Mouse (Mus musculus) right cerebral cortex, postnatal 14 days (tissue): Measurements from ENCODE around the gene Anpep.
"Not testable (repeated sequence)": the region's sequence is repeated elsewhere in the genome, so short reads cannot be mapped to it uniquely, and the experiment has no call there.

ENCODE experiments used
- DNase-seq: peaks from one replicate; pipeline ENCODE4 v3.0.0; 2022

The Anpep gene

DNA sequence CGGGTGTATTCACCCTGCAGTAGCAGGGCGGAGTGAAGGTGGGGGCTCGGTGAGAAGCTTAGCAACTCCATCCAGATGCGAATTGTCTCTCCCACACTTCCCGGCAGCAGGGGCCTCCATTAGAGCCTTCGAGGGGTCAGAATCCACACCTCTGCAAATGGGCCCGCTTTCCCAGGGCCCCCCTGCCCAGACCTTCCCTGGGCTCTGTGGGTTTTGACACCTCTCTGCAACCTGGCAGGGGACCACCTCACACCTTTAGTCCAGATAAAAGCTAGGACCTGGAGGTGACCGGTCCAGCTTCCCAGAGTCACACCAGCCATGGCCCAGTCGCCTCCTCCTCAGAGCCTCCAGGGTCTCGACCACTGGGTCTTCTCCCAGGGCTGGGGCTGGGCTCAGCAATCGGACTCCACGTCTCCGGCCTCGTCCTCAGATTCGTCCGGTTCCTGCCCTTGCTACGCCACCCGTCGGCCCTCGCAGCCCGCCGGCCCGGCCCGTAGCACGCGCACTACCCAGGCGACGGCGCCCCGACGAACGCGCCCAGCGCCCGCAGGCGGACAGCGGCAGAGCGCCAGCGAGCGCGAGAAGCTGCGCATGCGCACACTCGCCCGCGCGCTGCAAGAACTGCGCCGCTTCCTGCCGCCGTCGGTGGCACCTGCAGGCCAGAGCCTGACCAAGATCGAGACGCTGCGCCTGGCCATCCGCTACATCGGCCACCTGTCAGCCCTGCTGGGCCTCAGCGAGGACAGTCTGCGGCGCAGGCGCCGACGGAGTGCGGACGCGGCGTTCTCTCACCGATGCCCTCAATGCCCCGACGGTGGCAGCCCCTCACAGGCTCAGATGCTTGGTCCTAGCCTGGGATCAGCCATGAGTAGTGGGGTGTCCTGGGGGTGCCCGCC is 50.0 kb downstream of the Anpep start, which contains the start of gene Mesp2:
TSS of gene Mesp2 (plus strand) at position 117 of the 896 bp plus-strand sequence.
- DNase-seq, result peak; percentile 78

DNA sequence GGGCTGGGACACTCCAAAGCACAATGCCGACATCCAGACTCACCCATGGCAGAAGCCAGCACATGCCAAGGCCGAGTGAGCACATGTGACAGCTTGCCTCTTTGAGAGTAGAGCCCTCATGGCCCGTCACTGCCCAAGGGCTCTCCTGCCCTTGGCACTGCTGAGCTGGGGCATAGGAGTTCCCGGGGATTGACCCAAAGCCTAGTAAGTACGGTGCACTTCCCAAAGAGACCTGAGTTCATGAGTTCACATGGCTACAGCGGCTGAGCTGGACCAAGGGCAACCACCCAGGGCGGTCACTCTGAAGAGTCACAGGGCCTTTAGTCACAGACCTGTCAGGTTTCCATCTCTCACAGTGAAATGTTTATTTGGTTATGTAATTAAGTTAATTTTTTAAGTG is 52.3 kb downstream of the Anpep start:
- DNase-seq, result no peak

DNA sequence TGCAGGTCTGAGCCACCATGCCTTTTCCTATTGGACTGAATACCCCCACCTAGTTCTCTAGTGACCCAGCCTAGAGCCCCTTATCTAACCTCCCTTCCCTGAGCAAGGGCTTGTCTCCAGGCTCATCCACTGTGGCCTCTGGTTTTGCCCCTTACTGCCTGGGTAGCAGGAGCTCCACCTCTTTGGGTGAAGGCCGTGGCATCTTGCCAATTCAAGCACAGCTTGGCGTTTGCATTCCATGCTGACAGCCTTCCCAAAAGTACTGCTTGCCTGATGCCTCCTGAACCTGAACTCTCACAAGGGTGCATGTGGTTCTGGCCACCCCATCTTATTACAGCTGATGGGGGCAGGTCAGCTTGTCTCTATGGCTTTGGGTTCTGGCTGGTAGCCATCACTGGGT is 57.0 kb downstream of the Anpep start:
- no peak for DNase-seq

DNA sequence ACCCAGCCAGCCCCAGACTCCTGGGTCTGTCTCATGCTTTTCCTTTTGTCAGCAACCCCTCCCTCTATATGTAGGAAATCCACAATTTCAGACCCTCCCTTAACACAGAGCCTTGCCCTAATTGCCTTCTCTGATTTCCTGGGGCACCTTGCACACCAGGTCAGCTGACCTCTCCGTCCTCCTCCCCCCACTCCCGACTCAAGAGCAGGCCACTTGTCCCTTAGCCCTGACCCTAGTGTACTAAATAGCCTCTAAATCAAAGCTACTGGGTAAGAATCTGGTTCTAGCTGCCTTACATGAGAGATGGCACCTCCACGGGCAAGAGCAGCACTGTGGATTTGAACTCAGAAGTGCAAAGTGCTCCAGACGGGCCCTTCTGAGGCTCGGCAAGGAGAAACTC is 58.8 kb downstream of the Anpep start:
- no peak for DNase-seq

DNA sequence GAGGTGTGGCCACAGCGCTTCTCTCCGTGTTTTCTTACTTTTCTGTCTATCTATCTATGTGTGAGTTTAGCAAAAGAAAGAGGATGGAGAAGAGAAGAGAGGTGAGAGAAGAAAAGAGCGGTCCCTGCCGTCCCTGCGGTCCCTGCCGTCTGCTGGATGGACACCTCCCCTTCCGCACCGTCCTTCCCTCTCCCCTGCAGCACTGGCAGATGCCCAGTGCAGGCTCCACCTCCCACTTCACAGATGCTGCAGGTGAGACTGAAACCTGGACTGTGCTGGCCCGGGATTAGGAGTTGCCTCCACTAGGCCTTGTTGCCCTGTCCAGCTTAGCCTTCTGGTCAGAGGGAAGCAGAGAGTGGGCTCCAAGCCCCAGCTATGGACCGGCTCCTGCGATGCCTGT is 59.5 kb downstream of the Anpep start:
- DNase-seq, result no peak

DNA sequence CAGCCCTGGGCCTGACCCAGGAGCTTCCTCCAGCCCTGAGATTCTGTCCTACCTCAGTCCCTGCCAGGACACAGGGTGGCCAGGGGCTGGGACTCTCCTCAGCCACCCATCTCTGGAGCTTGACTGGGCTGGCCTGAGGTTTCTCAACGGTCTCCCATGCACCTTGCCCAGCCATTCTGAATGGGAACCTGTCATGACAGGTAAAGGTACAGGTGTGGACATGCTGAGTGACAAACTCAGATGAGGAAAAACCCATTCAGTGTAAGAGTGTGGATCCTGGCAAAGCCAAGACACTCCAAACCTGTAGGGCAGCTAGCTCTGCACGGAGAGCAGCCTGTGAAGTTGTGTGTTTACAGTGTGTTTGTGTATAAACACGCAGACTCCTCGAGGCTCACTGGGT is 60.5 kb downstream of the Anpep start:
- DNase-seq, result no peak

DNA sequence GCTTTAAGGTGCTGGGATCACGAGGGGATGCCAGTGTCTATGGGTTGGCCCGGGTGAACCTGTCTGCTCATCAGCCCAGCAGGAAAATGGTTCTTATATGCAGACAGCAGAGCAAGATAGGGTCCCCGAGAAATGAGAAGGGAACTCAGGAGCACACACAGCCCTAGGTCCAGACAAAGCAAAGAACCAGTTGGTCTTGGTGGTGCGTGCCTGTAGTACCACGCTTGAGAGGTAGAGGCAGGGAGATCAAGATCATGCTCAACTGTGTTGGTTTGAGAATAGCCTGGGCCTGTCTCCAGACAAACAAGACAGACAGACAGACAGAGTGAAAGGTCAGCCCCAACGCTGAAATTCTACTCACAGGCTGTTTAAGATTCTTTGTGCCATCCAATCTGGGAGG is 61.4 kb downstream of the Anpep start:
- no peak for DNase-seq

DNA sequence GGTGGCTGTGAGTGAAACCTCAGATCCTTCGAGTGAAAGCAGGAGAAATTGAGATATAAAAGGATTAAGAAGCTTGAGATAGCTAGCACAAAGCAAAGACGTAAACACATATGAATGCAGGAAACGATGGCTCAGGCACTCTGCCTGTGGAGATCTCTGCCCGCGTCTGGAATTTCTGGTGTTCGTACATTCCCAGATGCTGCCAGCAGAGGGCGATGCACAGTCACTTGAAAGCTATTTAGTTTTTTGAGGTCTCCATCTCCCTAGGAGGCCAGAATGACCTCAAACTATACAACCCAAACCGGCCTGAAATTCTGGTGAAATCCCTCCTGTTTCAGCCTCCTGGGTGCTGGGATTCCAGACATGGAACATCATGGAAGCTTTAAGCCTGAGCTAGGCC is 61.8 kb downstream of the Anpep start:
- DNase-seq, result peak; percentile 77

DNA sequence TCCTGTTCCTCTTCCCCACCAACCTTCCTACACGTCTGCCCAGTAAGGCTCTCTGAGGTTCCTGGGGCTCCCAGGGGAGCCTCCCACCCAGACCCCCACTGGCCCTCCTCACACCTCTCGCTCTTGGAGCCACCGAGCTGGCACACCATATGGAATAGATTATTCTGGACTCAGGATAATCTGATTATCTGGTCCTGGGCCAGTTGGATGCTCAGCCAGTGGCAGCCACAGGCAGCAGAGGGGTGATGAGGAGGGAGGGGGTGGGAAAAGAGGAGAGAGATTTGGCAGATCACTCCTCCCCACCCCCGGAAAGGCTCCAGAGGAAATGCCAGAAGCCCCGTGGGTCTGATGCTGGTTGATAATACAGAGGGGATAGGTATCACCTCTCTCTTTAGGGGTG is 62.3 kb downstream of the Anpep start:
- no peak for DNase-seq

DNA sequence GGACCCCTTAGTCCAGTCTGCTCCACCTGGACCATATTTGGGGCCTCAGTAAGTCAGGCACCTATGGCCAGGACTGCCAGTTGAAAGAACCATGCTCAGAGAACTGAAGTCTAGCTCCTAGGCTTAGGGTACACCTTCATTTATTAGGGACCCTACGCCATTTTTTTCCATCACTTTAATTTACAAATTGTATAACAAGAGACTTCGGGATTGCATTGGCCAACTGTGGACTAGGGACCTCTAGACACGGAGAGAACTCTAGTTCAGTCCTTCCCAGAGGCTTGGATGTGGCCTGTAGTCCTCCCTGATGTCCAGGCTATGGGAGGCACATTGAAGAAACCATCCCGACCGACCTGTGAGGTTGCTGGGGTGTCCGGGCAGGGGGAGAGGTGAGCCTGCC is 67.2 kb downstream of the Anpep start, which contains the start of gene Mesp1:
TSS of gene Mesp1 (minus strand) at position 101 of the 400 bp plus-strand sequence.
- no peak for DNase-seq

DNA sequence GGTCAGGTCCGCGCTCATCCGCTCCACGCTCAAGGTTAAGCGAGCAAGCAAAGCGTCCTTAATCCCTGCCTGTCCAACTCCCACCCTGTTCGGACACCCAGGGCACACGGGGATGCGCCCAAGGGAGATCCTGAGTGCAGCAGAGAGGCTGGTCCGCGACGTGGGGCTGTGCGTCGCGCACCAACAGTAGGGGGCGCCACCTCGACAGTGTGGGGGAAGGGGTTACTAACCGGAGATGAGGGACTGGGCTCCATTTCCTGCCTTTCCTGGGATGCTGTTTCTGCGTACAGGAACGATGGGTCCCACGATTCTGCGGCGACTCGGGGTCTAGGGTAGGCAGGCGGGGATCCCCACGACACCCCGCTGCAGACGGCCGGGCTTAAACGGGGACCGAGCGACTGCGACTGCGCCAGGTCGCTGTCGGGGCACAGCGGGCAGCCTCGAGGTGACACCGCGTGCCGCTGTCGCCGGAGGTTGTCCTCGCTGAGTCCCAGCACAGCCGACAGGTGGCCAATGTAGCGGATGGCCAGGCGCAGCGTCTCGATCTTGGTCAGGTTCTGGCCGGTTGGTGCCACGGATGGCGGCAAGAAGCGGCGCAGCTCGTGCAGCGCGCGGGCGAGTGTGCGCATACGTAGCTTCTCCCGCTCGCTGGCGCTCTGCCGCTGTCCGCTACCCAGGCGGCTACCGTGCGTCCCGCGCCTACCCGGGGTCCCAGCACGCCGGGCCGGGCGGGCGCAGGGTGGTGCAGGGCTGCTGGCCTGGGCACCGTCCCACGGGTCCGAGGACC is 68.0 kb downstream of the Anpep start:
- peak; percentile 45 for DNase-seq

DNA sequence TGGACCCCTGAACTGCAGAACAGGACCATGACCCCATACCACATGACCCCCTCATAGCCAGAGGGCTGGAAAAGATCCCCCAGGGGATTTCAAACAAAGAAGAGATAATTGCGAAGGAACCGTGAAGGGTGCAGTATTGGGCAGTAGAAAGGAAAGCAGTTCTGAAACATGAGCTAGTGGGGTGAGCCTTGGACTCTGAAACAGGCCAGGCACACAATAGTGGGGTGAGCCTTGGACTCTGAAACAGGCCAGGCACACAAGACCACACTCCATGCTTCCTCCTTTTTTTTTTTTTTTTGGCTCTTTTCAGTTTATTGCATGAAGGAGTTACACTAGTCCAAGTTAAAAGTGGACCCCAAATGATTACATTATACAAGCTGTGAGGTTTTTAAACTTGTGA is 71.0 kb downstream of the Anpep start:
- not testable (repeated sequence) for DNase-seq

DNA sequence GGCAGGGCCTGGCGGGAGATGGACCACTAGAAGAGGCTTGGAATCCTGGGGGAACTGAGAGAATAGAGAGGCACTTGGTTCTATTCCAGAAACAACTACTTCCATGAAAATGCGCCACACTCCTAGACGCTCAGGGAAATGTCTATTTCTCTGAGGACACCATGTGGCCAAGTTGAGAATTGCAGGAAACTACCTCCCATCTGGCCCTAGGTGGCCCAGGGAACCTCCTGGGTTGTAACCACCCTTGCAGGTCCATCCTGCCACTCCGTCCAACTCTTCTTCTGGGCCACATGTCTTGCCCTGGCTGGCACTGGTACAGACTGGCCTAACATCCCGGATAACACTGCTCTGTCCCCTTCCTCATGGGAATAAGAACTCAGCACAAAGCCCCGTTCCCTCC is 74.6 kb downstream of the Anpep start:
- peak; percentile 66 for DNase-seq

DNA sequence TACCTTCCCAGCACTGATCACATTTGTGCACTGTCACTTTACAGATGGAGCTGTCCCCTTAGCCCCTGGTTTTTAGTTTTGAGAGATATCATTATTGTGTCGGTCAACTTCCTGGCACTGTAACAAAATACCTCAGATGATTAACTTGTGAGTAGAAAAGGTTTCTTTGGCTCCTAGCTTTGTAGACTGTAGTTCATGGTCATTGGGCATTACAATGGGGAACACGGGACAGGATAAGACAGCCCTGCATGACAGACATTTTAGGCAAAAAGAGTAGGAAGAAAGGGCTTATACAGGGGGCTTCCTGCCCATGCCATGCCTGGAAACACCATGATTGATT is 78.4 kb downstream of the Anpep start:
- no peak for DNase-seq

DNA sequence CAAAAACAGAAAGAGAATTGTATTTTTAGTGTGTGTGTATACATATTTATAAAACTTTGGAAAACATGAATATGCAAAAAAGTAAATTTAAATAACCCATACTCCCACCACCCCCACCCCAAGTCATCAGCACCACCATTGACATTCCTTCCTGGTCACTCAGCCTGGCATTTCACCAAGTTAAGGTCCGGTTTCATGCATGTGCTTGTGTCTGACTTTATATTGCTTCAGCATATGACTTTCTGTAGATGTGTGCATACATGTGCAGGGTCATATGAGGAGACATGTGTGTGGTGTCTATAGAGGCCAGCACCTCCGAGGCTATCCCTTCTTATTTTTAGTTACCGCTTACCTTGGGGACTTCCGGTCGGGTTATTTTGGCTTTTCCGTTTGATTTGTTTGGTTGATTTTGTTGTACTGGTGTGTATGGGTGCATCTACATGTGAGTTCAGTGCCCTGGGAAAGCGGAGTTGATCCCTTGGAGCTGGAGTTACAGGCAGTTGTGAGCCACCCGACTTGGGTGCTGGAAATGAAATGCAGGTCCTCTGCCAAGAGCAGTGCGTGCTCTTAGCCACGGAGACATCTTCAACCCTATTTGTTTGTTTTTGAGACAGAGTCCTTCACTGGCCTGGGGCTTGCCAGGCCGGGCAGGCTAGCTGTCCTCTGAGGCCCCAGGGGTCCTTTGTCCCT is 78.9 kb downstream of the Anpep start:
- DNase-seq, result no peak

DNA sequence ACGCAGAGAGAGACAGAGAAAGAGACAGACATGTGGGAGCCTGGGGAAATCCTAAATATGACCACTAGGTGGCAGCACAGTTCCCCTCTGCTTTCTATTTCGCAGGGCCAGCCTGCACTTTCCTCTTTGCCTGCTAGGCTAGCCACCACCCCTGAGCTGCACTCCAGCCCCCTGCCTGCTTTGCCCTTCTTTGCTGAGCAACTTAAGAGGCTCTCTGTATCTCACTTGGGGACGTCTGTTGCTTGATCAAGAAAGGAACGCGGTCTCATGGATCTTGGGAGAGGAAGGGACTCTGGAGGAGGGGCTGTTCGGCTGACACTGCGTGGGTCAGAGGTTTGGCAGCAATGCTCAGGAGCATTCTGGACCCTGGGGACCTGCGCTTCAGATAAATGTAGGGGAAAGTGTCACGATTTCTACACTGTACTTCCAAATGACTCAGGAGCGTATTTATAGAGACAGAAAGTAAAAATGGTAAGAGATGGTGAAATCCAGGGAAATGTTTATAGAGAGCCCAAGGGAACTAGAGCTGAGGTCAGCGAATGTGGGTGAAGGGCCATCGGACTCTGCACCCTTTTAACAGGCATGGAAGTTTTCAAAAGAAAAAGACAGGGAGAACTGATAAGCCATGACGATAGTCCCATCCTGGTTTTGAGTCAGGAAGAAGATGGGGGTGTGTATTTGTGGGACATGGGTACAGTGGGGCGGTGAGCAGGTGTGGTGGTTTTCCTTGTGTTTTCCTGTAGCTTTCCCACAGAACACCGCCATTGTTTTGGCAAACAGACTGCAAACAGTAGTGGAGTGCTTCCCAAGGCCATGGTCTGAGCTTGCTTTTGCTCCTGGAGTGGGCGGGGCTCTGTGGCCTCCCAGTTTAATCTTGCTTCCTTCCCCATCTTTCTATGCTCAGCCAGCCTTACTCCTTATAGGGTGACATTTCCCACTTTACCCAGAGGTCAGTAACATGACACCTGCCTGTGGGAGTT is 79.9 kb downstream of the Anpep start:
- DNase-seq, result peak; percentile 77
